Comparison of ENCODE assay signal across 25 mouse cellular contexts in genomic region chr2:125901426-125901825, GRCm38 (mm10). TPM values are rescaled to one million over a fixed set of nuclear protein-coding genes. Genes with fewer than 3 reads are reported as not detected.
A peak's percentile ranks its signal among the peaks of the same experiment; 100 is the strongest.
DNase-seq lines count a peak whose midpoint lies in the region; ATAC-seq lines count a peak whose summit lies in the region.
"Had no signal": no experiment of that assay in that cellular context is flagged by ENCODE, and none has a peak within 500 bp of the region (broad histone marks: within the 10 kb centered on the region; RNA-seq: fewer than 3 reads in every experiment).

No protein-coding gene starts in this region.

- intact Hi-C loops in heart, postnatal 14 days (cut with DNase I): no loop called here

- peaks cover 6% of the 10 kb centered on the region for H3K4me1 ChIP-seq in heart, embryonic 11.5 days (ENCODE audit: control insufficient read depth, insufficient read depth, low read length)
- peaks cover 25% of the 10 kb centered on the region for H3K4me1 ChIP-seq in liver, embryonic 13.5 days (replicated peaks)
- H3K4me1 ChIP-seq: embryonic facial prominence, embryonic 10.5 days; forebrain, embryonic 12.5 days; hindbrain, embryonic 15.5 days; limb, embryonic 15.5 days; midbrain, embryonic 12.5 days had no signal

- no peak for DNase-seq in heart, postnatal 14 days
- peak; percentile 40 for DNase-seq in 3T3-L1 (ENCODE audit: low read depth, low spot score)
- peak; percentile 20 for DNase-seq in adrenal gland, postnatal 14 days
- no peak for DNase-seq in liver, embryonic 13.5 days
- DNase-seq in embryo, embryonic 10.5 days (ENCODE audit: low spot score): no peak
- DNase-seq in spleen, adult 18-20 months: no peak
- DNase-seq: B cell, adult 2 months; cerebellum, adult 8-10 months; gastrocnemius, postnatal 14 days; heart, adult 11 months; kidney, adult 8-10 months; kidney, postnatal 10 days; thymus, adult 2 months had no signal

- ATAC-seq in heart, embryonic 11.5 days (replicated peaks; ENCODE audit: insufficient number of reproducible peaks, low FRiP score, low TSS enrichment): no peak
- ATAC-seq in liver, embryonic 13.5 days (ENCODE audit: low read depth): peak; percentile 6; the same call in 1 of the 2 replicates
- ATAC-seq in frontal cortex, adult (ENCODE audit: low TSS enrichment): no peak

- H3K27me3 ChIP-seq in heart, embryonic 11.5 days (ENCODE audit: control insufficient read depth, insufficient read depth, low read length): no peaks in the 10 kb centered on the region
- no peaks in the 10 kb centered on the region for H3K27me3 ChIP-seq in liver, embryonic 13.5 days
- H3K27me3 ChIP-seq: CH12.LX; forebrain, embryonic 12.5 days; heart, embryonic 15.5 days; hindbrain, embryonic 15.5 days; limb, embryonic 15.5 days; midbrain, embryonic 12.5 days had no signal

- no peak overlapping the region for H3K4me2 ChIP-seq in heart, embryonic 11.5 days
- H3K4me2 ChIP-seq in liver, embryonic 13.5 days: peak overlapping the region; percentile 47
- H3K4me2 ChIP-seq: forebrain, embryonic 12.5 days; heart, embryonic 15.5 days; hindbrain, embryonic 15.5 days; limb, embryonic 15.5 days; midbrain, embryonic 12.5 days had no signal

- H3K9ac ChIP-seq in heart, embryonic 11.5 days (ENCODE audit: low read depth, low read length): no peak overlapping the region
- peak overlapping the region; percentile 31; the same call in 1 of the 2 replicates for H3K9ac ChIP-seq in liver, embryonic 13.5 days
- H3K9ac ChIP-seq: forebrain, embryonic 12.5 days; heart, embryonic 15.5 days; hindbrain, embryonic 15.5 days; limb, embryonic 15.5 days; midbrain, embryonic 12.5 days had no signal

- 0 out of 2 replicates have a peak overlapping the region, but pooled peaks have one; percentile 76 for H3K27ac ChIP-seq in heart, embryonic 11.5 days (ENCODE audit: low read depth, low read length)
- H3K27ac ChIP-seq in liver, embryonic 13.5 days: peak overlapping the region; percentile 94
- H3K27ac ChIP-seq: embryonic facial prominence, embryonic 10.5 days; forebrain, embryonic 12.5 days; heart, embryonic 15.5 days; hindbrain, embryonic 15.5 days; left cerebral cortex, adult 2 months; limb, embryonic 15.5 days; midbrain, embryonic 12.5 days; stomach, postnatal 0 days had no signal

- H3K4me3 ChIP-seq in heart, embryonic 11.5 days (ENCODE audit: low read depth, low read length): no peak overlapping the region
- no peak overlapping the region for H3K4me3 ChIP-seq in liver, embryonic 13.5 days (replicated peaks)
- H3K4me3 ChIP-seq: embryonic facial prominence, embryonic 10.5 days; forebrain, embryonic 12.5 days; heart, embryonic 15.5 days; hindbrain, embryonic 15.5 days; left cerebral cortex, adult 2 months; limb, embryonic 15.5 days; midbrain, embryonic 12.5 days had no signal

- no peaks in the 10 kb centered on the region for H3K36me3 ChIP-seq in heart, embryonic 11.5 days (ENCODE audit: control insufficient read depth, insufficient read depth, low read length)
- H3K36me3 ChIP-seq in liver, embryonic 13.5 days: peaks cover 5% of the 10 kb centered on the region; the same call in 1 of the 2 replicates
- H3K36me3 ChIP-seq: embryonic facial prominence, embryonic 10.5 days; forebrain, embryonic 12.5 days; heart, embryonic 15.5 days; midbrain, embryonic 12.5 days had no signal

- 85% methylated on average over 3 of the region's 3 CpGs for WGBS in heart, embryonic 11.5 days (ENCODE audit: insufficient replicate concordance)
- 71% methylated on average over 3 of the region's 3 CpGs for WGBS in liver, embryonic 13.5 days (ENCODE audit: insufficient replicate concordance)

- no peaks in the 10 kb centered on the region for H3K9me3 ChIP-seq in heart, embryonic 11.5 days (replicated peaks; ENCODE audit: control insufficient read depth, low read length)
- no peaks in the 10 kb centered on the region for H3K9me3 ChIP-seq in liver, embryonic 13.5 days (replicated peaks)
- H3K9me3 ChIP-seq: embryonic facial prominence, embryonic 10.5 days; forebrain, embryonic 12.5 days; G1E; heart, embryonic 15.5 days; hindbrain, embryonic 15.5 days; limb, embryonic 15.5 days; midbrain, embryonic 12.5 days had no signal

RNA-seq across cellular contexts. Expression of gene Cops2, which starts 42.5 kb away (rescaled TPM):
- polyA plus RNA-seq in heart, embryonic 11.5 days (2014; fragmentation: Nextera tagmentation; extraction: Ambion mirVana): 81.9 and 84.1 TPM in 2 replicates
- 10 to 100 TPM; 74.7 to 90.3 TPM for total RNA-seq in heart, postnatal 14 days (2021)
- 128 and 137 TPM in 2 replicates for total RNA-seq in adrenal gland, postnatal 14 days (2021)
- 52.7 and 68.4 TPM in 2 replicates for polyA plus RNA-seq in liver, embryonic 13.5 days (2015; fragmentation: Nextera tagmentation; extraction: Ambion mirVana)

RNA-seq across cellular contexts. Expression of gene Galk2, which starts 42.5 kb away (rescaled TPM):
- polyA plus RNA-seq in heart, embryonic 11.5 days (2014; fragmentation: Nextera tagmentation; extraction: Ambion mirVana): 35.2 and 38.9 TPM in 2 replicates
- 10 to 100 TPM; 12.0 to 14.0 TPM for total RNA-seq in heart, postnatal 14 days (2021)
- 45.1 and 48.4 TPM in 2 replicates for total RNA-seq in adrenal gland, postnatal 14 days (2021)
- polyA plus RNA-seq in liver, embryonic 13.5 days (2015; fragmentation: Nextera tagmentation; extraction: Ambion mirVana): 11.2 and 12.6 TPM in 2 replicates

Comparison
In these comparisons a context has a peak if more than half of its experiments do, and no peak if none do; other contexts are left out.
1. DNase-seq: peak in 3T3-L1 (single experiment) and adrenal gland, postnatal 14 days (single experiment); none in heart, postnatal 14 days (0 of 2), liver, embryonic 13.5 days (single experiment), embryo, embryonic 10.5 days (single experiment) and spleen, adult 18-20 months (0 of 2).